Mouse (Mus musculus) leukemia stem cell, adult 10-12 weeks (primary cell): ENCODE data around the gene Actrt1. TPM values are rescaled to one million over a fixed set of nuclear protein-coding genes. Genes with fewer than 3 reads are reported as not detected.

ENCODE experiments used
- polyA plus RNA-seq: library from polyadenylated mRNA; stranded (reverse); fragments of >175 nt; gene quantifications from 2 replicates; pipeline ENCODE4 v1.2.3, GENCODE M21; 2012; ENCODE audit warnings: low replicate concordance

The Actrt1 gene
- not detected in 2 replicates for polyA plus RNA-seq

DNA sequence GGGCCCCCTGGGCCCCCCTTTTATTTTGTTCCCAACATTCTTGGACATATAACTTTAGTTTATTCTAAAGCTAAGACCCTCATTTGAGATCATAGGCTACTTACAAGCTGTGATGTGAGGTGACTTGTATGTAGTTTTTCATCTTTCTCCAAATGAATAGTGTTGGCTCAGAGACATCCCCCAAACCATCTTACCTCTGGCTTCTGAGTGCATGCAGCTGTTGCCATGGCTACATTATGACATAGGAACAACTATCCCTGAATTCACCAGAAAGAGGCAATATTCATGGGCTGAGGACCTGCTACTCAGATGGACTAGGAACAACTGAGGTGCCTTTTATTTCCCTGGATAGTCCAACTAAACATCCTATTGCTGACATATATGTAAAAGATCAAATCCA is at the start of gene Actrt1:
Actrt1 (plus strand) TSS at position 301 of the 400 bp plus-strand sequence.

